Mouse (Mus musculus) heart, embryonic 10.5 days (tissue): Measurements from ENCODE around the gene Ddx27. TPM values are rescaled to one million over a fixed set of nuclear protein-coding genes. Genes with fewer than 3 reads are reported as not detected.

Experiments used
- DNase-seq: peaks from one replicate; pipeline ENCODE4 v3.0.0-alpha.2; 2017; ENCODE audit warnings: low spot score
- H3K27ac ChIP-seq: fragments of 300-500 bp; sonication (generic); 2 replicates; pipeline ENCODE4 v1.5.1; 2016; ENCODE audit warnings: mild to moderate bottlenecking
- H3K27me3 ChIP-seq: fragments of 300-500 bp; sonication (generic); 2 replicates; pipeline ENCODE4 v1.6.1; 2016; ENCODE audit warnings: mild to moderate bottlenecking; ENCODE audit not compliant: poor library complexity, insufficient read depth, severe bottlenecking
- H3K36me3 ChIP-seq: fragments of 300-500 bp; sonication (generic); 2 replicates; pipeline ENCODE4 v1.6.1; 2016; ENCODE audit warnings: mild to moderate bottlenecking, moderate library complexity
- H3K4me1 ChIP-seq: fragments of 300-500 bp; sonication (generic); 2 replicates; pipeline ENCODE4 v1.6.1; 2016; ENCODE audit warnings: mild to moderate bottlenecking
- H3K4me3 ChIP-seq: fragments of 300-500 bp; sonication (generic); 2 replicates; pipeline ENCODE4 v1.5.1; 2016; ENCODE audit warnings: mild to moderate bottlenecking, moderate library complexity
- H3K9me3 ChIP-seq: fragments of 300-500 bp; sonication (generic); 2 replicates; pipeline ENCODE4 v1.6.1; 2016; ENCODE audit warnings: mild to moderate bottlenecking, moderate library complexity
- WGBS: fragments of 180-500 bp; shearing (Covaris S2); methylation state at CpG from one replicate; pipeline ENCODE4 v1.1.7; 2016; 5-methylcytosine and 5-hydroxymethylcytosine counted together
- polyA plus RNA-seq: library from polyadenylated mRNA; unstranded; fragments of >200 nt; fragmentation: Nextera tagmentation; extraction: Ambion mirVana; gene quantifications from 2 replicates; pipeline ENCODE4 v1.2.1, GENCODE M21; 2016

Gene Ddx27
- polyA plus RNA-seq, 1 experiment from 2014 or later, result 59.4 TPM

GRCm38 (mm10) chr2:167039386-167039785, 24.4 kb downstream of the Ddx27 start:
- H3K36me3 ChIP-seq, result peaks cover 99% of the 10 kb centered on the region
- H3K4me1 ChIP-seq, result peaks cover 13% of the 10 kb centered on the region
- 79% methylated on average over 8 of the region's 8 CpGs for WGBS
- H3K4me3 ChIP-seq, result no peak overlapping the region
- no peaks in the 10 kb centered on the region for H3K27me3 ChIP-seq
- no peak overlapping the region; the same call in 1 of the 2 replicates for H3K27ac ChIP-seq
- H3K9me3 ChIP-seq, result no peaks in the 10 kb centered on the region
- peak; percentile 94 for DNase-seq

GRCm38 (mm10) chr2:167043400-167044121, 28.6 kb downstream of the Ddx27 start:
- Histone ChIP-seq H3K27ac (peak overlapping the region; percentile 79), H3K27me3 (no peaks in the 10 kb centered on the region), H3K9me3 (no peaks in the 10 kb centered on the region), H3K4me1 (peaks cover 18% of the 10 kb centered on the region), H3K36me3 (peaks cover 95% of the 10 kb centered on the region), H3K4me3 (no peak overlapping the region)
- peak; percentile 95 for DNase-seq
- 59% methylated on average over 12 of the region's 12 CpGs for WGBS

GRCm38 (mm10) chr2:167048223-167048622, 33.2 kb downstream of the Ddx27 start:
- Histone ChIP-seq H3K27ac (peak overlapping the region; percentile 71), H3K9me3 (no peaks in the 10 kb centered on the region), H3K4me1 (peaks cover 16% of the 10 kb centered on the region), H3K36me3 (peaks cover 84% of the 10 kb centered on the region), H3K27me3 (no peaks in the 10 kb centered on the region), H3K4me3 (no peak overlapping the region)
- DNase-seq, result no peak
- WGBS, result 87% methylated on average over 10 of the region's 10 CpGs

GRCm38 (mm10) chr2:167048698-167049358, 33.8 kb downstream of the Ddx27 start:
- Histone ChIP-seq H3K4me1 (peaks cover 20% of the 10 kb centered on the region), H3K27ac (peak overlapping the region; percentile 71), H3K36me3 (peaks cover 80% of the 10 kb centered on the region), H3K4me3 (no peak overlapping the region), H3K27me3 (no peaks in the 10 kb centered on the region), H3K9me3 (no peaks in the 10 kb centered on the region)
- DNase-seq, result no peak
- WGBS, result 67% methylated on average over 8 of the region's 8 CpGs

GRCm38 (mm10) chr2:167053127-167053844, 38.3 kb downstream of the Ddx27 start:
- no peak overlapping the region for H3K27ac ChIP-seq
- DNase-seq, result no peak
- no peaks in the 10 kb centered on the region for H3K9me3 ChIP-seq
- H3K27me3 ChIP-seq, result no peaks in the 10 kb centered on the region
- WGBS, result 81% methylated on average over 9 of the region's 9 CpGs
- peaks cover 17% of the 10 kb centered on the region for H3K4me1 ChIP-seq
- peaks cover 80% of the 10 kb centered on the region for H3K36me3 ChIP-seq
- no peak overlapping the region for H3K4me3 ChIP-seq

GRCm38 (mm10) chr2:167055386-167055785, 40.4 kb downstream of the Ddx27 start:
- Histone ChIP-seq H3K27ac (no peak overlapping the region), H3K36me3 (peaks cover 66% of the 10 kb centered on the region), H3K9me3 (no peaks in the 10 kb centered on the region), H3K4me3 (no peak overlapping the region), H3K27me3 (no peaks in the 10 kb centered on the region), H3K4me1 (peaks cover 8% of the 10 kb centered on the region; the same call in 1 of the 2 replicates)
- WGBS, result 91% methylated on average over 15 of the region's 15 CpGs
- no peak for DNase-seq

GRCm38 (mm10) chr2:167056210-167056941, 41.4 kb downstream of the Ddx27 start:
- Histone ChIP-seq H3K36me3 (peaks cover 60% of the 10 kb centered on the region), H3K9me3 (no peaks in the 10 kb centered on the region), H3K4me1 (peaks cover 15% of the 10 kb centered on the region), H3K27me3 (no peaks in the 10 kb centered on the region), H3K4me3 (no peak overlapping the region), H3K27ac (no peak overlapping the region)
- 93% methylated on average over 15 of the region's 15 CpGs for WGBS
- no peak for DNase-seq

- H3K9me3 ChIP-seq, result no peaks in the 10 kb centered on the region
- no peak for DNase-seq
- no peak overlapping the region for H3K27ac ChIP-seq
- peaks cover 56% of the 10 kb centered on the region for H3K36me3 ChIP-seq
- no peak overlapping the region for H3K4me3 ChIP-seq
- peaks cover 21% of the 10 kb centered on the region for H3K4me1 ChIP-seq
- 85% methylated on average over 5 of the region's 5 CpGs for WGBS
- H3K27me3 ChIP-seq, result no peaks in the 10 kb centered on the region
These were observed 41.9 kb downstream of the Ddx27 start for GRCm38 (mm10) chr2:167056942-167057323.

- no peaks in the 10 kb centered on the region for H3K9me3 ChIP-seq
- DNase-seq, result no peak
These were observed 43.2 kb downstream of the Ddx27 start for GRCm38 (mm10) chr2:167058201-167058600.

GRCm38 (mm10) chr2:167058814-167059387, 43.9 kb downstream of the Ddx27 start:
- Histone ChIP-seq H3K4me3 (no peak overlapping the region), H3K27me3 (no peaks in the 10 kb centered on the region), H3K27ac (no peak overlapping the region), H3K4me1 (peaks cover 16% of the 10 kb centered on the region), H3K36me3 (peaks cover 46% of the 10 kb centered on the region), H3K9me3 (no peaks in the 10 kb centered on the region)
- 65% methylated on average over 3 of the region's 3 CpGs for WGBS
- no peak for DNase-seq

More at GRCm38 (mm10) chr2:167058201-167058600, 43.2 kb downstream of the Ddx27 start:
- H3K4me1 ChIP-seq, result peaks cover 19% of the 10 kb centered on the region
- no peak overlapping the region for H3K4me3 ChIP-seq
- H3K27me3 ChIP-seq, result no peaks in the 10 kb centered on the region
- 65% methylated on average over 3 of the region's 3 CpGs for WGBS
- H3K36me3 ChIP-seq, result peaks cover 47% of the 10 kb centered on the region
- H3K27ac ChIP-seq, result no peak overlapping the region

GRCm38 (mm10) chr2:167059536-167059935, 44.5 kb downstream of the Ddx27 start:
- Histone ChIP-seq H3K4me1 (peaks cover 16% of the 10 kb centered on the region), H3K36me3 (peaks cover 45% of the 10 kb centered on the region), H3K9me3 (no peaks in the 10 kb centered on the region), H3K27me3 (no peaks in the 10 kb centered on the region), H3K27ac (no peak overlapping the region), H3K4me3 (no peak overlapping the region)
- 47% methylated on average over 8 of the region's 8 CpGs for WGBS
- no peak for DNase-seq

- no peaks in the 10 kb centered on the region for H3K9me3 ChIP-seq
- no peak overlapping the region for H3K4me3 ChIP-seq
- no peaks in the 10 kb centered on the region for H3K27me3 ChIP-seq
- 64% methylated on average over 12 of the region's 12 CpGs for WGBS
- no peak for DNase-seq
- peaks cover 20% of the 10 kb centered on the region for H3K4me1 ChIP-seq
- peaks cover 45% of the 10 kb centered on the region for H3K36me3 ChIP-seq
- H3K27ac ChIP-seq, result no peak overlapping the region
These were observed 45.0 kb downstream of the Ddx27 start for GRCm38 (mm10) chr2:167059960-167060359.
